Mouse (Mus musculus) heart, adult 8-10 months (tissue): ENCODE measurements around the gene Cpsf4l. TPM values are rescaled to one million over a fixed set of nuclear protein-coding genes. Genes with fewer than 3 reads are reported as not detected.

Experiments
- total RNA-seq, 4 experiments: library from RNA; stranded (reverse); gene quantifications; 2 replicates each; pipeline ENCODE4 v1.2.4; 2022

Cpsf4l gene
- total RNA-seq, 4 experiments from 2014 or later = not detected

Other genes with a start within 250 kb of the Cpsf4l start
- not detected for gene Sstr2, start 90.7 kb downstream of the Cpsf4l start, total RNA-seq
- gene Cog1, start 60.8 kb downstream of the Cpsf4l start, total RNA-seq = 10 to 100 TPM; 21.0 to 26.0 (median 22.8) TPM
- 1 to 10 TPM; 2.8 to 4.4 (median 4.0) TPM for gene Slc39a11, start 59.9 kb downstream of the Cpsf4l start, total RNA-seq
- gene Fam104a, start 25.9 kb downstream of the Cpsf4l start, total RNA-seq = 10 to 100 TPM; 15.0 to 16.7 (median 15.8) TPM
- gene D11Wsu47e, start 25.6 kb downstream of the Cpsf4l start, total RNA-seq = 1 to 10 TPM; 5.9 to 8.4 (median 6.8) TPM
- 10 to 100 TPM in 3 of 4 experiments, 1 to 10 TPM in 1; 9.7 to 16.5 (median 14.7) TPM for gene Cdc42ep4, start 41.9 kb upstream of the Cpsf4l start, total RNA-seq